Mouse (Mus musculus) cortical plate, adult 2 months (tissue): ENCODE results near the gene Styk1.

Experiments used
- CTCF ChIP-seq: fragments of 200-500 bp; IDR thresholded peaks from 2 replicates; pipeline ENCODE4 v1.5.1; 2011; ENCODE audit warnings: mild to moderate bottlenecking, control low read depth, low read length; ENCODE audit not compliant: insufficient read depth; ENCODE audit errors: extremely low read depth
- POLR2A ChIP-seq: fragments of 200-500 bp; IDR thresholded peaks from 2 replicates; pipeline ENCODE4 v1.6.1; 2011; ENCODE audit warnings: mild to moderate bottlenecking, low read length, control low read depth; ENCODE audit not compliant: insufficient read depth; ENCODE audit errors: extremely low read depth

DNA sequence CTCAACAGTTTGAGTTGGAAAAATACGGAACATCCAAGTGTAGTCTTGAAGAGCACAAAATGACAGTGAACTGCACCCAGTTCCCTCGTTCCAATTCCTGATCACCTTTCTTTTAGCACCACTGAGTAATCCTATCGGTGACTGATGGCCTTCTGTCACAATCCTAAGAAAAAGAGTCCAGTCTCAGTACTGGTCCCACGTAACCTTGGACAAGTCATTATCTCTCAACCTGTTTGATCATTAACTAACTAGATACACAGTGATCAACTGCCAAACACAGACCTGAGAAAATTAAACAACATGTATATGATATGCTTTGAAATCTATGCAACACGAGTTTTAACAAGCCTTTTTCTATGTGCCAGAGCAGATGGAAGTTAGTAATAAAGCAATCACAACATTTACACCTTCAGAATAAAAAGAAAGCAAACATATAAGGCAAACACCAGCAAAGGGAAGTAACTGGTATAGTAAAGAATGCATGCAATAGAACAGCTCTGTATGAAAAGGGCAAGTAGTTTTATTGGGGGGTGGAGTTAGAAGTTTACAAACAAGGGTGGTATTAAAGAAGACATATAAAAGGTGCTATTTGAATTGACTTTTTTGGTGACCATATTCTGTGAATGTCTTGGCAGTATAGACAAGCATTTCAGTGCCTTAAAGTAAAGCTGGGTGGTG, 58.8 kb downstream of the Styk1 start:
- TF ChIP-seq POLR2A (no peak), CTCF (no peak)
